Mouse (Mus musculus) hindbrain, embryonic 10.5 days (tissue): ENCODE measurements at regions not wholly inside any gene's neighbourhood (a gene's known extent, or its start where the extent isn't known, plus 50 kb on each side); places are given as distances from the start of the nearest gene placed in this dataset.

ENCODE experiments used
- DNase-seq: peaks from one replicate; pipeline ENCODE4 v3.0.0-alpha.2; 2017; ENCODE audit warnings: low spot score
- H3K27ac ChIP-seq: fragments of 300-500 bp; sonication (generic); 2 replicates; pipeline ENCODE4 v1.5.1; 2016; ENCODE audit warnings: mild to moderate bottlenecking, moderate library complexity
- H3K27me3 ChIP-seq: fragments of 300-500 bp; sonication (generic); 2 replicates; pipeline ENCODE4 v1.6.1; 2016; ENCODE audit warnings: mild to moderate bottlenecking; ENCODE audit not compliant: poor library complexity, insufficient read depth, severe bottlenecking
- H3K36me3 ChIP-seq: fragments of 300-500 bp; sonication (generic); 2 replicates; pipeline ENCODE4 v1.6.1; 2016; ENCODE audit warnings: mild to moderate bottlenecking, moderate library complexity
- H3K4me1 ChIP-seq: fragments of 300-500 bp; sonication (generic); replicated peaks from 2 replicates; pipeline ENCODE4 v1.6.1; 2016; ENCODE audit warnings: mild to moderate bottlenecking
- H3K4me3 ChIP-seq: fragments of 300-500 bp; sonication (generic); 2 replicates; pipeline ENCODE4 v1.5.1; 2016; ENCODE audit warnings: mild to moderate bottlenecking, moderate library complexity
- H3K9me3 ChIP-seq: fragments of 300-500 bp; sonication (generic); 2 replicates; pipeline ENCODE4 v1.6.1; 2016; ENCODE audit warnings: mild to moderate bottlenecking, moderate library complexity
- WGBS: fragments of 180-500 bp; shearing (Covaris S2); methylation state at CpG from one replicate; pipeline ENCODE4 v1.1.7; 2016; 5-methylcytosine and 5-hydroxymethylcytosine counted together

DNA sequence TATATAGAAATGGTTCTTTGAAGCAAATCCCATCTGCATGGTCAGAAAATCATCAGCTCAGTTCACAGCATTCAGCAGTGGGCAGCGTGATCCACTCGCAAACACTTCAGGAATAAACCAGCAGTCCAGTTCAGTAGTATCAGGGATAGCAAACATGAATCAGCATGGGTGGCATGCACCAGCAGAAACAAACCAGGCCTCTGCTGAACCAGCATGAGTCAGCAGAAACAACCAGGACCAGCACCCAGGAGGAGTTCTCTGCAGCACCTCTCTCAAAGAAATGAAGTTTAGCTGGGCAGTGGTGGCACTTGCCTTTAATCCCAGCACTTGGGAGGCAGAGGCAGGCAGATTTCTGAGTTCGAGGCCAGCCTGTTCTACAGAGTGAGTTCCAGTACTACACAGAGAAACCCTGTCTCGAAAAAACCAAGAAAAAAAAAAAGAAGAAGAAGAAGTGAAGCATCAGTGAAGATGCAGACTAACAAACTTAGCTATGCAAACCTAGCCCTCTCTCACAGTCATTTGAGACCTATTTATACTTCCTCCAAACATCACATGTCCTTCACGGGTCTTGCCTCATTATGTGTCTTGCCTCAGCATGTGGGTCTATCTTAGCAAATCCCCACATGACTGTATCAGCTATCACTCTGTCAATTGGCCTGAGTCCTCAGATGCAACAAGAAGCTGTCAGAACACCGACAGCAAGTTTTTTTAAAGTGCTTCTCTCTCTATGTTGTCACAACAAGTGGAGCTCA is 80.2 kb downstream of the Fthl17a start:
- DNase-seq: no peak
- Histone ChIP-seq H3K27ac (no peak overlapping the region), H3K27me3 (no peaks in the 10 kb centered on the region), H3K9me3 (no peaks in the 10 kb centered on the region), H3K36me3 (no peaks in the 10 kb centered on the region), H3K4me3 (no peak overlapping the region), H3K4me1 (no peaks in the 10 kb centered on the region)
- 83% methylated on average over 6 of the region's 6 CpGs for WGBS

DNA sequence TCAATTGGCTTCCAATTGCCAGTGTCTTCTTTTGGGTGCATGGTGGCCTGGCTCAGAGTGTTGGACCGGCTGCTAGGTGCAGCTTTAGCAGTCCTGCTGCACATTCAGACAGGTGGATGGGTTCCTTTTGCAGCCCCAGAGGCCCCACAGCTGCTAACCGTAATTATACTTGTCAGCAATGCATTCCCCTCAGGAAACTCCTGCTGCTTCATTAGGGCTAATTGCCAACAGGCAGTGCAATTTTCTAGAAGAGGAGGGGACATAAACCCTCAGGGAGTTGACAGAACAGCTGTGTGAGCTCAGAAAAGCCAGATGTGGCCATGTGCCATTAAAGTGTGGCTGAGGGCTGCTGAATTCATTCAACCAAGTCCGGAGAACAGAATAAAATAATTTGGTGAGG is 94.0 kb downstream of the Fthl17a start:
- no peak overlapping the region for H3K4me3 ChIP-seq
- WGBS: 63% methylated on average over 3 of the region's 3 CpGs
- no peaks in the 10 kb centered on the region for H3K9me3 ChIP-seq
- H3K27ac ChIP-seq: no peak overlapping the region
- no peaks in the 10 kb centered on the region for H3K27me3 ChIP-seq
- no peaks in the 10 kb centered on the region for H3K4me1 ChIP-seq
- no peaks in the 10 kb centered on the region for H3K36me3 ChIP-seq
- DNase-seq: peak; percentile 10

DNA sequence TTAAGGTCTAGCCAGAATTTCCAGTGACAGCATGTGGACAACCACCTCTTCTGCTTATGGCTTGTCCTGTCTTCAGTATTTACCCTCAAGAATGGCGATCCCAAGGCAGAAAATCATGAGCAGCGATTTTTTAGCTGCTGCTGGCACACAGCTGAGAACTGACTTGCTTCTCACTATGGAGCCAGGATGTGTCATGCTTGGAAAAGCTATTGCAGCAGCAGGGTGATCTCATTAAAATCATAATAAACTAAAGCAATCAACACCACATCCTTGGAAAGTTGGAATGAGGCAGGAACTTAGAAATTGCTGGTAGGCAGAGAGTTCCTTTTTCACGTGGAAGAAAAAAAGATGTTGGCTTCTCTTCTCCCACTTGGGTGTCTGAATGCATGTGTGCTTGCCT is 125.8 kb downstream of the Fthl17a start:
- no peaks in the 10 kb centered on the region for H3K36me3 ChIP-seq

DNA sequence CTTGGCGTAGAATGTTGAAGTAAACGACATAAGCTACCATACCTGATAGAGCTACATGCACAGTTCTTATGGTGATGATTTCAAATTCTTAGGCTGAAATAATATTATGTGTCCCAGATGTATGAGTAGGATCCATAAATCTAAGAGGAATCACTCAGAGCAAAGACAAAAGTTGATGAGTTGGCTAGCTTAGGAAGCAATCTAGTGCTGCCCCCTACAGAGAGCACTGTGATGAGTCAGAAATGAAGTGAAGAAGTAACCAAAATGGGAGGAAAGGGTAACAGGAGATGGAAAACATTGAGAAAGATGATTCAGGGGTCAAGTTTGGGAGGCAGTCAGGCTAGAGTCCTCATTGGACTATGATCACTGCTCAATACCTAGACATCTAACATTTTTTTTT is 135.0 kb downstream of the Fthl17a start:
- 88% methylated on average over 2 of the region's 2 CpGs for WGBS
- Histone ChIP-seq H3K9me3 (no peaks in the 10 kb centered on the region), H3K27me3 (no peaks in the 10 kb centered on the region), H3K4me3 (no peak overlapping the region), H3K36me3 (no peaks in the 10 kb centered on the region), H3K27ac (no peak overlapping the region), H3K4me1 (no peaks in the 10 kb centered on the region)
- no peak for DNase-seq

More for the DNA sequence above, 125.8 kb downstream of the Fthl17a start:
- H3K4me3 ChIP-seq: no peak overlapping the region
- no peak overlapping the region for H3K27ac ChIP-seq
- H3K4me1 ChIP-seq: no peaks in the 10 kb centered on the region
- WGBS: 64% methylated on average over 3 of the region's 3 CpGs
- H3K9me3 ChIP-seq: no peaks in the 10 kb centered on the region
- no peaks in the 10 kb centered on the region for H3K27me3 ChIP-seq
- DNase-seq: no peak
